Mouse (Mus musculus): Measurements from ENCODE around the gene Adgrg2. TPM values are rescaled to one million over a fixed set of nuclear protein-coding genes. Genes with fewer than 3 reads are reported as not detected.

Adgrg2 gene
- polyA plus RNA-seq, 2 experiments from 2014 or later, result not detected

GRCm38 (mm10) chrX:160502048-160503041, 111.9 kb downstream of the Adgrg2 start, which contains the start of gene Phka2:
TSS of gene Phka2 (plus strand) at chrX:160502166.
- ATAC-seq, result peak; percentile 95

- no peak for ATAC-seq
These were observed 118.6 kb downstream of the Adgrg2 start for GRCm38 (mm10) chrX:160509046-160509445.

- no peak for ATAC-seq
These were observed 119.7 kb downstream of the Adgrg2 start for GRCm38 (mm10) chrX:160510197-160510596.

- ATAC-seq, result no peak
These were observed 125.5 kb downstream of the Adgrg2 start for GRCm38 (mm10) chrX:160516027-160516426.

GRCm38 (mm10) chrX:160542772-160543171, 152.3 kb downstream of the Adgrg2 start:
- ATAC-seq, result no peak

Other genes starting within 250 kb of the Adgrg2 start
- gene Phka2, start 111.5 kb downstream of the Adgrg2 start, polyA plus RNA-seq (2017; shearing (Covaris generic)), result 1 to 10 TPM; 6.4 to 9.0 TPM